Mouse (Mus musculus) CH12.LX (cell line): ENCODE measurements around the gene Atrnl1. TPM values are rescaled to one million over a fixed set of nuclear protein-coding genes. Genes with fewer than 3 reads are reported as not detected.

Source experiments
- DNase-seq: peaks from one replicate; pipeline ENCODE4 v3.0.0-alpha.2; 2013; ENCODE audit errors: extremely low read depth
- H3K27ac ChIP-seq: 2 replicates; pipeline ENCODE4 v1.5.1; 2012; ENCODE audit warnings: low read depth, mild to moderate bottlenecking, control low read depth, moderate library complexity; ENCODE audit not compliant: insufficient read depth
- H3K27me3 ChIP-seq: replicated peaks from 2 replicates; pipeline ENCODE3; 2012; ENCODE audit warnings: inconsistent platforms
- H3K36me3 ChIP-seq, 2 experiments: replicated peaks in 1 of 2; 2 replicates each; pipeline versions ENCODE3 to v1.6.1; 2012; ENCODE audit warnings: inconsistent platforms in 1 of 2, low read length in 1 of 2, mild to moderate bottlenecking in 1 of 2, mixed read lengths in 1 of 2, moderate library complexity in 1 of 2; ENCODE audit not compliant: control insufficient read depth in 1 of 2, insufficient read depth in 1 of 2
- H3K4me1 ChIP-seq, 2 experiments: 2 replicates each; pipeline ENCODE4 v1.6.1; 2012; ENCODE audit warnings: inconsistent platforms in 1 of 2, moderate library complexity in 1 of 2; ENCODE audit not compliant: insufficient read depth in 2 of 2, control insufficient read depth in 1 of 2
- H3K4me2 ChIP-seq: 2 replicates; pipeline ENCODE4 v1.6.1; 2012; ENCODE audit warnings: low read depth, mild to moderate bottlenecking, control low read depth; ENCODE audit not compliant: poor library complexity, insufficient read depth, severe bottlenecking
- H3K4me3 ChIP-seq, 3 experiments: fragments of 150-350 bp in 1 of 3; sonication (generic) in 1 of 3; replicated peaks in 1 of 3; 2 replicates each; pipeline versions ENCODE3 to v1.5.1; 2011 to 2012; ENCODE audit warnings: low read depth in 2 of 3, low read length in 2 of 3, mild to moderate bottlenecking in 2 of 3, moderate library complexity in 2 of 3, control low read depth in 1 of 3, improper control_type of control experiment in 1 of 3, inconsistent platforms in 1 of 3, mixed read lengths in 1 of 3; ENCODE audit not compliant: poor library complexity in 1 of 3
- H3K79me2 ChIP-seq: replicated peaks from 2 replicates; pipeline ENCODE4 v1.6.1; 2012; ENCODE audit warnings: mild to moderate bottlenecking, moderate library complexity; ENCODE audit not compliant: control insufficient read depth, poor library complexity, insufficient read depth, severe bottlenecking; ENCODE audit errors: extremely low read depth
- H3K9ac ChIP-seq: 2 replicates; pipeline ENCODE4 v1.6.1; 2012; ENCODE audit warnings: low read depth, mild to moderate bottlenecking, control low read depth, moderate library complexity; ENCODE audit not compliant: insufficient read depth
- H3K9me3 ChIP-seq: replicated peaks from 2 replicates; pipeline ENCODE3; 2012; ENCODE audit warnings: low read length, inconsistent platforms, mixed read lengths
- BHLHE40 ChIP-seq: IDR thresholded peaks from 2 replicates; pipeline ENCODE4 v1.6.1; 2011; ENCODE audit warnings: mild to moderate bottlenecking, low read depth, low read length, improper control_type of control experiment
- CHD1 ChIP-seq: IDR thresholded peaks from 2 replicates; pipeline ENCODE4 v1.6.1; 2012; ENCODE audit warnings: low read depth, low read length, improper control_type of control experiment, inconsistent platforms
- ELF1 ChIP-seq: IDR thresholded peaks from 2 replicates; pipeline ENCODE4 v1.6.1; 2014; ENCODE audit warnings: low read depth, mild to moderate bottlenecking, inconsistent platforms, low read length, improper control_type of control experiment
- EP300 ChIP-seq: IDR thresholded peaks from 2 replicates; pipeline ENCODE4 v1.6.1; 2011; ENCODE audit warnings: low read length, improper control_type of control experiment
- ETS1 ChIP-seq: conservative IDR thresholded peaks from 2 replicates; pipeline ENCODE4 v1.6.1; 2012; ENCODE audit warnings: low read depth, mild to moderate bottlenecking, inconsistent platforms, low read length, improper control_type of control experiment, moderate library complexity
- JUND ChIP-seq: conservative IDR thresholded peaks from 2 replicates; pipeline ENCODE4 v1.6.1; 2011; ENCODE audit warnings: low read depth, low read length, improper control_type of control experiment
- KAT2A ChIP-seq: IDR thresholded peaks from 2 replicates; pipeline ENCODE4 v1.6.1; 2012; ENCODE audit warnings: low read length, improper control_type of control experiment, inconsistent platforms; ENCODE audit not compliant: insufficient replicate concordance
- MAZ ChIP-seq: IDR thresholded peaks from 2 replicates; pipeline ENCODE4 v1.6.1; 2012; ENCODE audit warnings: low read depth, mild to moderate bottlenecking, inconsistent platforms, low read length, improper control_type of control experiment, moderate library complexity
- MEF2A ChIP-seq: IDR thresholded peaks from 2 replicates; pipeline ENCODE4 v1.6.1; 2014; ENCODE audit warnings: low read depth, mild to moderate bottlenecking, inconsistent platforms, low read length, improper control_type of control experiment, borderline replicate concordance
- MYC ChIP-seq: IDR thresholded peaks from 2 replicates; pipeline ENCODE4 v1.6.1; 2011; ENCODE audit warnings: low read depth, mild to moderate bottlenecking, improper control_type of control experiment, low read length
- NRF1 ChIP-seq: IDR thresholded peaks from 2 replicates; pipeline ENCODE4 v1.6.1; 2014; ENCODE audit warnings: low read depth, mild to moderate bottlenecking, inconsistent platforms, low read length, improper control_type of control experiment, moderate library complexity
- PAX5 ChIP-seq: IDR thresholded peaks from 2 replicates; pipeline ENCODE4 v1.6.1; 2012; ENCODE audit warnings: low read length, inconsistent platforms, mixed read lengths
- POLR2A ChIP-seq: IDR thresholded peaks from 2 replicates; pipeline ENCODE4 v1.6.1; 2011; ENCODE audit warnings: low read depth, mild to moderate bottlenecking, improper control_type of control experiment, low read length
- RAD21 ChIP-seq: IDR thresholded peaks from 2 replicates; pipeline ENCODE4 v1.6.1; 2011; ENCODE audit warnings: low read depth, mild to moderate bottlenecking, low read length, improper control_type of control experiment, moderate library complexity
- RCOR1 ChIP-seq: conservative IDR thresholded peaks from 2 replicates; pipeline ENCODE4 v1.6.1; 2012; ENCODE audit warnings: low read depth, mild to moderate bottlenecking, inconsistent platforms, low read length, improper control_type of control experiment
- SIN3A ChIP-seq: IDR thresholded peaks from 2 replicates; pipeline ENCODE4 v1.6.1; 2012; ENCODE audit warnings: low read length, improper control_type of control experiment, inconsistent platforms
- TBP ChIP-seq: conservative IDR thresholded peaks from 2 replicates; pipeline ENCODE4 v1.6.1; 2011; ENCODE audit warnings: low read depth, low read length, improper control_type of control experiment
- UBTF ChIP-seq: IDR thresholded peaks from 2 replicates; pipeline ENCODE4 v1.6.1; 2012; ENCODE audit warnings: low read depth, mild to moderate bottlenecking, inconsistent platforms, low read length, improper control_type of control experiment, moderate library complexity
- USF1 ChIP-seq: IDR thresholded peaks from 2 replicates; pipeline ENCODE4 v1.6.1; 2014; ENCODE audit warnings: low read depth, mild to moderate bottlenecking, inconsistent platforms, low read length, improper control_type of control experiment
- USF2 ChIP-seq: conservative IDR thresholded peaks from 2 replicates; pipeline ENCODE4 v1.6.1; 2011; ENCODE audit warnings: low read depth, low read length, improper control_type of control experiment
- ZKSCAN1 ChIP-seq: IDR thresholded peaks from 2 replicates; pipeline ENCODE4 v1.6.1; 2012; ENCODE audit warnings: low read depth, inconsistent platforms, low read length, improper control_type of control experiment, borderline replicate concordance
- ZMIZ1 ChIP-seq: IDR thresholded peaks from 2 replicates; pipeline ENCODE4 v1.6.1; 2012; ENCODE audit warnings: low read depth, mild to moderate bottlenecking, inconsistent platforms, low read length, improper control_type of control experiment
- ZNF384 ChIP-seq: IDR thresholded peaks from 2 replicates; pipeline ENCODE4 v1.6.1; 2012; ENCODE audit warnings: low read depth, low read length, improper control_type of control experiment, inconsistent platforms
- dilution Hi-C: fragments of 300-500 bp; cut with MboI; formaldehyde crosslinking; loops from 2 replicates; pipeline ENCODE4 v1.14.3; 2020; ENCODE audit warnings: low sequenced_read_pairs; ENCODE audit not compliant: extremely low pct_unique_long_range_greater_than_20kb, extremely low pct_ligation_motif_present
- in situ Hi-C: fragments of 300-500 bp; cut with MboI; formaldehyde crosslinking; loops from 3 replicates; pipeline ENCODE4 v1.14.3; 2019; ENCODE audit warnings: low sequenced_read_pairs, low pct_ligation_motif_present, low pct_unique_long_range_greater_than_20kb, mixed read lengths
- polyA plus RNA-seq: library from polyadenylated mRNA; unstranded; fragments of >175 nt; gene quantifications from 2 replicates; pipeline ENCODE4 v1.2.1, GENCODE M21; 2012; ENCODE audit warnings: low read depth; ENCODE audit not compliant: insufficient read length
- total RNA-seq, 2 experiments: library from RNA; depleted of rRNA; stranded (reverse); fragments of 300-350 nt in 1 of 2; fragments of >200 nt in 1 of 2; gene quantifications; 2 replicates each; pipeline ENCODE4 v1.2.3; 2012 to 2014

Gene Atrnl1
- total and polyA plus RNA-seq, 3 experiments = 1.9 TPM

GRCm38 (mm10) chr19:57621814-57622213 is 11.0 kb downstream of the Atrnl1 start:
- Histone ChIP-seq H3K9ac (no peak overlapping the region), H3K4me1 (peaks cover 0 to 5% of the 10 kb centered on the region in 2 experiments; a peak in 2 of 4 replicates), H3K27ac (no peak overlapping the region), H3K4me3 (no peak overlapping the region), H3K9me3 (peaks cover 3% of the 10 kb centered on the region), H3K27me3 (no peaks in the 10 kb centered on the region), H3K79me2 (no peaks in the 10 kb centered on the region), H3K4me2 (peak overlapping the region; percentile 47; the same call in 1 of the 2 replicates), H3K36me3 (peaks cover 0 to 7% of the 10 kb centered on the region in 2 experiments)
- TF ChIP-seq UBTF = no peak
- TF ChIP-seq MAZ = no peak
- TF ChIP-seq MEF2A = no peak
- no peak for TF ChIP-seq ELF1
- TF ChIP-seq PAX5 = no peak
- TF ChIP-seq MYC = no peak
- no peak for TF ChIP-seq USF2
- no peak for TF ChIP-seq RCOR1
- no peak for TF ChIP-seq SIN3A
- TF ChIP-seq JUND = no peak
- no peak for TF ChIP-seq ZNF384
- TF ChIP-seq USF1 = no peak
- no peak for TF ChIP-seq CHD1
- TF ChIP-seq TBP = no peak
- no peak for TF ChIP-seq EP300
- TF ChIP-seq BHLHE40 = no peak
- TF ChIP-seq ZMIZ1 = no peak
- TF ChIP-seq NRF1 = no peak
- TF ChIP-seq POLR2A = no peak
- no peak for TF ChIP-seq ETS1
- in situ Hi-C loops = loop anchor here (25.0 kb wide), 1 partner anchor 210 kb away; no protein-coding TSS in a partner anchor
- no peak for DNase-seq
- dilution Hi-C loops = no loop called here

- in situ Hi-C loops = no loop called here
These were observed 14.9 kb downstream of the Atrnl1 start for GRCm38 (mm10) chr19:57625738-57626137.

More at GRCm38 (mm10) chr19:57625738-57626137, 14.9 kb downstream of the Atrnl1 start:
- H3K36me3 ChIP-seq = peaks cover 0 to 3% of the 10 kb centered on the region in 2 experiments
- TF ChIP-seq KAT2A (no peak), RAD21 (no peak), ZKSCAN1 (no peak)
- TF ChIP-seq, all 38 proteins: peak for 0
- Histone ChIP-seq H3K27me3 (no peaks in the 10 kb centered on the region), H3K9ac (no peak overlapping the region), H3K4me3 (no peak overlapping the region), H3K27ac (no peak overlapping the region), H3K4me2 (no peak overlapping the region), H3K79me2 (no peaks in the 10 kb centered on the region), H3K4me1 (peaks cover 3 to 4% of the 10 kb centered on the region in 2 experiments; a peak in 1 of 4 replicates), H3K9me3 (peaks cover 3% of the 10 kb centered on the region)
- DNase-seq = no peak
- dilution Hi-C loops = no loop called here
